Mouse (Mus musculus): ENCODE data around the gene Tas2r119. TPM values are rescaled to one million over a fixed set of nuclear protein-coding genes. Genes with fewer than 3 reads are reported as not detected.

Gene Tas2r119
- polyA plus RNA-seq (2017; shearing (Covaris generic)), result not detected

DNA sequence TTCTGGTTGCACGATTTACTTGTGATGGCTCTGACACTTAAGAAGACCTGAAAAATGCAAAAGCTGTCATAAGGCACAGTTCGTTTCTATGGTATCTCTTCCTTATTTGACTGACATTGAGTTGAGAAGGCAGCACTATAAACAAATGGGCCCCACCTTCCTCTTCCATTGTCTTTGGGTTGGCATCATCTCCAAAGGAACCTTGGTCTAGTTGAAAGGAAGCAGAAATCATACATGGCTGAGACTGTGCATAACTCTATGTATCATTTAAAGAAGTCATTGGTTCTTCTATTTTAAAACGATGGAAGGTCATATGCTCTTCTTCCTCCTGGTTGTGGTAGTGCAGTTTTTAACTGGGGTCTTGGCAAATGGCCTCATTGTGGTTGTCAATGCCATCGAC lies at the start of gene Tas2r119:
Gene Tas2r119 (plus strand): TSS at position 301 of the 400 bp plus-strand sequence.

Other genes with a start within 250 kb of the Tas2r119 start
- 0.07 TPM for gene Sema5a, start 67.5 kb downstream of the Tas2r119 start, polyA plus RNA-seq (2017; shearing (Covaris generic))